Mouse (Mus musculus) kidney, postnatal 25 days (tissue): Measurements from ENCODE around the gene Mtmr3.
A peak's percentile ranks its signal among the peaks of the same experiment; 100 is the strongest.

Source experiments
- DNase-seq, 2 experiments: peaks; one replicate each; pipeline ENCODE4 v3.0.0; 2021; ENCODE audit warnings: mixed read lengths in 2 of 2

Mtmr3 gene

DNA sequence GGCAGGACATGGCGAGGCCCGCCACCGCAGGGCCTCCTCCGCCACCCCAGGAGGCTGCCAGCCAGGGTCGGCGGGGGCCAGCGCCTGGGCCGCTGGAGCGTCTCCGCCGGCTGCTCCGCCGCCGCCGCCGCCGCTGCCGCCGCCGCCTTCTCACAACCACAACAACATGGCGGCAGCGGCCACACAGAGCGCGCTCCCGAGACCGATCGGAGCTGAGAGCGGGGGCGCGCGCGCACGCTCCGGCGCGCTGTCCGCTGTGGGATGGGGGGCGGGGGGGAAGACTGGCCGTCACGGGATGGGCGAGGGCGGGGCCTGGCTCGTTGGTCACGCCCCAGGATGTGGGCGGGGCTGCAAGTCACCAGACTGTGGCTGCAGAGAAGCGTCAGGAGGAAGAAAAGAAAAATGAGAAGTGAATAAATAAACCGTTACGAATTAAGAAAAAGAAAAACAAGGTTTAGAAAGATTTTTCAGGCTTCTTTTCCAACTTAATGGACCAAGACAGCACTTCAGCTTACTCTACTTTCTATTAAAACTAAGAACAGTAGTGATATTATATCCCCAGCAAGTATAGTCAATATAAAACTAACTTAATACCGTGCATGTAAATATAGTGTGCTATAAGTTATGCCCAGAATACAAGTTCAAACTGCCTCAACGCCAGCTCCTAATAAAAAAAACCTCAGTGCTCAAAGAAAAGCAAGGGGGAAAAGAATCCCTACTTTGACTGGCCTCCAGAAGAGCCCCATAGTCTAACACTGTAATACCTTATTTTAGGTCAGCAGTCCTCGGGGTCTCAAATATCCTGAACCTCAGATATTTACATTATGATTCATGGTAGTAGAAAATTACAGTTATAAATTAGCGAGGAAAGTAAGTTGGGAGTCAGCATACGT lies at the start of gene Mtmr3:
TSS of gene Mtmr3 (minus strand) at position 256 of the 893 bp plus-strand sequence.
- DNase-seq = peak; percentile 98

DNA sequence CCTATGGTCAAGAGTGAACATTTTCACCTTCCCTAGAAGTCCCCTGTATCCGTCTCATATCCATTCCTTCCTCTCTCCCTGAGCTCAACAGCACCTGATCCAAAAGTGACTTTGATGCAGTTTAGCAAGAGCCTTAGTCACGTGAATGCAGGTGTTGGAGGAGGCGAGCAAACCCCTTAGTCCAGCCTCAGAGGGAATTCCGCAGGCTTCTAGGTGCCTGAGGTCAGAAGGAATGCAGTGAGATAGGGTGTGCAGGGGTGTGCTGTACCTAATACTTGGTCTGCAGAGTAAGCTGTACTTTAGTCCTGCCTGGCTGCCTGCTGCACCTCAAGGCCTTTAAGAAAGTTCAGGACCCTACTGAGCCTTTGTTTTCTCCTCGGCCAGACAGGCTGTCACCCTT lies 49.1 kb upstream of the Mtmr3 start:
- DNase-seq = no peak

DNA sequence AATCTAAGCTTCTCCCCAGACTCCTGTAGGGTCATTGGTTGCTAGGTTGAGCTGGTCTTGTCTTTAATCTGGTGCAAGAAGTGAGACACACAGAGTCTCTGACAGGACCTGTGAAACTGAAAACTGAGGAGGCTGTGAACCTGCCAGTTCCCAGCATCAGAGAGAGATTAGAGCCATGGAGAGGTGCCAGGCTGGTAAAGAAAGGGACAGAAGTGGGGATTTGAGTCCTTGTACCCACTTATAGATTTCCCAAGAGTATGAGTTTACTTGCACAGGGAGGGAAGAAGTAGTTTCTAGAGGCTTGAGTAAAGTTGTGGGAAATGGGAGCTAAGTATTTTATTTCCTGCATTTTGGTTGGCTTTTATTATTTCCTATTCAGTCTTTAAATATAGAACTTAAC lies 46.5 kb upstream of the Mtmr3 start:
- no peak for DNase-seq

DNA sequence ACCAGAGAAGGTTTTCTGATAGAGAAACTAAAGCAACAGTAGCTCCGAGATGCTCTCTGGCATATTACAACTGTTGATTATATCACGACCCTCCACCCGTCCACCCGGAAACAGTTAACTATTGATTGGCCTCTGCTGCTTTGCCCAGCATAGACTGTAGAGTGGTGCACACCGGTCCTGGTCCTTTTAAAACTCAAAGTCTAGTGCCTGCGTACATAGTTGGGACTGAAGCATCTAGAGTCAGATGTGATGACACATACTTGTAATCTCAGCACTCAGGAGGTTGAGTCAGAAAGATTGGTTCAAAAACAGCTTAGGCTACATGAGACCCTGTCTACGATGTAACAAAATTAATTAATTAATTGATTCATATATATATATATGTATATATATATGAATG lies 43.6 kb upstream of the Mtmr3 start:
- DNase-seq = no peak

DNA sequence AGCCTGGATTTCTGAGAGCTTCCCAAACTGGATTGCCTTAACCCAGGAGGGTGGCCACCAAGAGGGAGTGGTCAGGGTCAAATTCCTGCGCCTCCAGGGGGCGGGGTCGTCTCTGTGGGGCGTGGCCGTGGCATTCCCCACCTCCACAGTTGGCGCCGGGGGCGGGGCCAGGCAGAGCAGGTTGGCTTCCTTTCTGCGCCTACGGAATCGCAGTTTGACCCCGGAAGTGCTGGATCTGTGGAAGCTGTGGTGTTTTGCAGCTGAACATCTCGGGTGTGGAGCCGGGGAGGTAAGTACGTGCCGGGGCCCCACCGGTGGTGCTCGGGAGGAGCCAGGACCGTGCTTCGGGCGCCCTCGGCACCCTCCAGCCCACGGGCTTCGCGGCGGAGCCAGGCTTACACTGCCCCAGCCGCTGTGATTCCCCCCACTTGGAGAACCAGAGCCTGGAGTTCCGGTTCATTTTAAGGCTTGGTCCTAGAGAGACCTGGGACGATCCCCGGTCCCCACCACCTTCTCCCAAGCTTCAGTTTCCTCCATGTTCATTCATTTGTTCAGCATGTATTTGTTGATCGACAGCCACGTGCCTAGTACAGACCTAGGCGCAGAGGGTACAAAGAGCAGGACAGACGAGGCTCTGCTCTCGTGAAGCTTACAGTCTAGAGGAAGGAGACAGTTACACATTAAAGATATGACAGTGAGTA lies 43.0 kb upstream of the Mtmr3 start, which contains the start of gene Ascc2:
TSS of gene Ascc2 (plus strand) at position 214 of the 701 bp plus-strand sequence.
- peak; percentile 98 to 99 for DNase-seq

DNA sequence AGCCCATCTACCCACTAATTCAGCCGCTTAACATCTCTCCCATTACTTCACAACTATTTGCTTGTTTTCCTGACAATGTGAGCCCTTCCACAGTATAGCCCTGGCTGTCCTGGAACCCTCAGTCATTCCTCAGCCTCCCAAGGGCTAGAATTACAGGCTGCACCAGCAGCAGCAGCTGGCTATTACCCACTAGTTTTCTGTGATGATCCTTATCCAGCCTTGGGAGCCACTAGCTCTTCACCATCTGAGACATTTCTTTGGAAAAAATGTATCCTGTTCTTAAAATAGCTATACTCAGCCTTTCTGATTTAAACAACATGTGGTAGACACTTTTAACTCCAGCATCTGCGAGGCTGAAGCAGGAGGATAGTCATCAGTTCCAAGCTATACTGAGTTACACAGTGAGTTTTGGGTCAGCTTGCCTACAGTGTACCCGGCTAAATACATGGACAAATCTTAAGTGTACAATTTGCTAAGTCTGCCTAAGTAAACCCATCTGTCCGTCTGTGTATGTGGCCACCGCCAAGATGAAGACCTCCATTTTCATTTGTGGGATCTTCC lies 42.2 kb upstream of the Mtmr3 start:
- no peak for DNase-seq

DNA sequence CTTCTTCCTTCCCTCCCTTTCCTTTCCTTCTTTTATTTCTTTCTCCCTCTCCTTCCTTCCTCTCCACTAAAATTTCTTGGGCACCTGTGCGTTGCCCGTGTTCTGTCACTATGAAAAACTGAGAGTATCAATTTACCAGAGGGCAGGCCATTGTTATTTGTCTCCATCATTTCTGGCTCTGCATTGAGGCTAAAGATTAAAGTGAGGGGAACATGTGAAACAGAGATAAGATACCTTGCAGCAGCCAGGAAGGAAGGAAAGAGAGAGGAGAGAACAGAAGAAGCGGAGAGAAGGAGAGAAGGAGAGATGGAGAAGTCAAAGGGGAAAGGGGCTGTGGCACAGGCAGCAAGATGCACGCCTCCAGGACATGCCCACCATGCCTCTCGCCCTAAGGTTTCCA lies 39.7 kb upstream of the Mtmr3 start:
- no peak for DNase-seq

DNA sequence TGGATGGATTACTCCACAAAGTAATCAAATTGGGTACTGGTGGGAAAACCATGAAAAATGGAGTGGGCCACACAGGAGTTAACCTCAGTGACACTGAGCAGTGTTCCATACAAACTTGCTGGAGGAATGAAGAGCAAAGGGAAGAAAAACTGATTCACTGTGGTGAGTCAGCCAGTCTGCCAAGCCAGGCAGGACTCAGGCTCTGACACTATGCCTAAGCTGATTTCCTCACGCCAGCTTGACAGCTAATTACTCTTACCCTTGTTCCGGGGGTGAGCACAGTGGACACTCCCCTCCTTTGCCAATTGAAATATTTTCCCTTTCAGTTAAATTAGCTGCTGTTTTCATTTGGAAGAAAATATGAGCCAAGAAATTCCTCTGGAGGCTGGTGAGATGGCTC lies 38.8 kb upstream of the Mtmr3 start:
- DNase-seq = no peak

DNA sequence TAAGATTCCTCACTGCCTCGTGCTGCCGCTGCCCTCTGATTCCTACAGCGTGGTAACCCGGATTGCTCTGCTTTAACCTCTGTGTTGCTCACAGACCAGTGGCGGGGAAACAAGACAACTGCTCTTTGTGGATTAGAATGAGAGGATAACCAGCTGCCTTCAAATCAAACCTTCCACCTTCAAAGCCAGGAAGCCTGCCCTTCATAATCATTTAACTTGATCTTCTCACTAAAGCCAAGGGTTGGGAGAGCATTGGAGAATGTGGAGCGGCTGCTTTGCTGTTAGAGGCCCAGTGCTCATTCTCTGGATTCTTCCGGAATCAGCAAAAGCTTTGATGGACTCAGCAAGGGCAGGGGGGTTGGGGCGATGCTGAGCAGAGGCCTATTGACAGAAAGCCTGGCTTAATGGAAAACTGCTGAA lies 35.2 kb upstream of the Mtmr3 start:
- peak; percentile 55 to 82 for DNase-seq

DNA sequence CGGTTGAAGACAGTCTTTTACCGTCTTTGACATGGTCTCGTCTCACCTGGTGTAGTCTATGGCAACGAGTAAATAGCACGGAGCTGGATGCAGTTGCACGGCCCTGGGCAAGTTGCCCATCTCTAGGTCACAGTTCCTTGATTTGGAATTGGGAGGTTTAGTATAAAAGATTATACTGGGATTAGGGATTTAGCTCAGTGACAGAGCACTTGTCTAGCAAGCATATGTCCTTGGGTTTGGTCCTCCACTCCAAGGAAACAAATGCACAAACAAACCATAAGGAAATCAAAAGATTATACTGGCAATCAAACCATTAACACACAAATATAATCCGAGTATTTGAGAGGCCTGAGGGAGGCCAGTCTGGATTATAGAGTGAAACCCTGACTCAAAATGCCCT lies 33.0 kb upstream of the Mtmr3 start:
- peak; percentile 46 to 47 for DNase-seq

DNA sequence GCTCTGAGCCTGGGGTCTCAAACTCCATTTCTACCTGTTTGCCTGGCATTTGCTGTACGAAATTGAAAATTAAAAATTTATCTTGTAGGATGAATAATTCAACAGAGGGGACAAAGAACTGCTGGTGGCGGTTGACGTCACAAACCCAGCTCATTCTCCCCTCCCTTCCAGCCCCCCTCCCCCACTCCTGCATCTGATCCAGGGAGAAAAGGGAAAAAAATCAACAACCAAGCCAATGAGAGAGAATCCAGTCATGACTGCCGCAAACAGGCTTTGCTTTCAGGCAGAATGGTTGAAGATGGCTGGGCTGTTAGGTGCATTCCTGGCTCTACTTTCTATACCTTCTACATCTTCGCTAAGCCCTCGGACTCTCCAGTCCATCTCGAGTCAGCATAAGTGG lies 31.3 kb upstream of the Mtmr3 start:
- no peak for DNase-seq

DNA sequence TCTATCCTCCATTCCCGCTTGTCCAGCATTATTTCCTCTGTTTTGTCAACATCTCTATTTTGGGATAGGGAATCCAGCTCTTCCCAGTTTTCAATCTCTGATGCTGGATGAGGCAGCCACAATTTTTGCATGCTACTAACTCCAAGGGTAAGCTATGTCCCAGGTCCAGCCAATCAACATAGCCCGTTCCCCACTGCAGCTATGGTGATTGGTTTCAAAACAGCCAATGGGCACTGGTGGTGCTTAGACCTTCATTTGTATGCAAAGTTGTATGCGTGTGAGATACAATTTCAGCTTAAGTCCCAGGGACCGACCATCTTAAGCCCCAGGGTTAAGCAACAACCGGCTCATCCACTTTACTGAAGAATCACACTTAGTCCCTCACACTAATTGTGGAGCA lies 28.3 kb upstream of the Mtmr3 start:
- no peak for DNase-seq

DNA sequence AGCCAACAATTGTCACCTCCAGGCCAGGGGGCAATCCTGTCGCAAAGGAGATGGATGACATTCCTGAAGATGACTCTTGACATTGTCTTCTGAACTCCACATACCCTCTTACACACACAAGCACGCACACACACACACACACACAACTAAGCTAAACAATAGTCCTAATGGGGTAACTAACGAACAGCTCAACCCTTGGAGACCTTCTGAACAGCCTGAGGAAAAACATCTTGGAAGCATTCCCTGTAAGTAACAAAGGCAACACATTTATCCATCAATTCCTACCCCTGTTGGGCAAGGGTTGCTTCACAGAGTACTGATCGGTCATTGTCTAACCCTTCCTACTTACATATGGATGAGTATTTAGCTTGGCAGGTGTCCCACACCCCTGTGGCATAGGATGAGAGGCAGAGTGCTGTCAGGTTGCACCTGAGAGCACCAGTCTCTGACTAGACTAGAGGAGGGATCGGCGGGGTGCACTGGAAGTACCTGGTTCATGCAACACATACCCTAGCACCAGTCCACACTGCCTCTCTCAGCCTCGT lies 27.9 kb upstream of the Mtmr3 start:
- peak in 1 of 2 experiments; percentile 45 for DNase-seq

DNA sequence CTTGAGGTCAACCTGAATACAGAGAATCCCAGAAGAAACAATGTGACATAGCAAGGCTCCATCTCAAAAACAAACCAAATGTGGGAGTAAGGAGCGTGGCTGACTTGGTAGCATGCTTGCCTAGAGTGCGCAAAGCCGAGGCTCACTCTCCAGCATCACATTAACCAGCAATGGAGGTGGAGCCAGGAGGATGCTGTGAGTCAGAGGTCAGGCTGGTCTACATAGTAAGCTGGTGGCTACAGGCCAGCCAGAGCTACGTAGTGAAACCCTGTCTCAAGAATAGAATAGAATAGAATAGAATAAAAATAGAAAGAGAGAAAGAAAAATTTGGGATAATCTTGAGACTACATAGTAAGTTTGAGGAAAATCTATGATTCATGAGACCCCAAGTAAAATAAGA lies 27.2 kb upstream of the Mtmr3 start:
- peak in 1 of 2 experiments; percentile 30 for DNase-seq

DNA sequence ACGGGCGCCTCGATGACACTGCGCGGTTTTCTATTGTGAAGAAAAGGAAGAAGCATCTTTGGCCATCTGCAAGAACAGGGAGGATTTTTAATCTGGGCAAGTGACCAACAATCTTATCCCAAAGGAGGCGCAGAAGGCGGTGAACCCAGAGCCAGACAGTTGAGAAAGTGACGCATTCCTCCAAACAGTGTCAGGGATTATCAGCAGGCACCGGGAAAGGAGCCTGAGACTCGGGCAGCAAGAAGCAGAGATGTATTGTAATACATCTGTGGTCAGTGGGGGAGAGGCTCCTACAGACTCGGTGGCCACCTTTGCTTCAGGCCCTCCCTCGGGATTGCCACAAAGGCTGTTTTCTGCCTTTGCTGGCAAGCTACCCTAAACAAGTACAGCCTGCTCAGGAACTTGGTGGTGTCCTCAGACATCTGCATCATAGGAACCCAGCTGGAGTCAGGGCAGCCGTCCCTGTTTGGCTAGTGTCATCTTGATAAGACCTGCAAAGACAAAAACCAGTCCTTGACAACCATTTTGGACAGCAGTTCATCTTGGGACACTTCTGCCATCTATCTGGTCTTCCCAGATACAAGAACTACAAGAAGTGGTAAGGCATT lies 25.9 kb upstream of the Mtmr3 start:
- no peak for DNase-seq

DNA sequence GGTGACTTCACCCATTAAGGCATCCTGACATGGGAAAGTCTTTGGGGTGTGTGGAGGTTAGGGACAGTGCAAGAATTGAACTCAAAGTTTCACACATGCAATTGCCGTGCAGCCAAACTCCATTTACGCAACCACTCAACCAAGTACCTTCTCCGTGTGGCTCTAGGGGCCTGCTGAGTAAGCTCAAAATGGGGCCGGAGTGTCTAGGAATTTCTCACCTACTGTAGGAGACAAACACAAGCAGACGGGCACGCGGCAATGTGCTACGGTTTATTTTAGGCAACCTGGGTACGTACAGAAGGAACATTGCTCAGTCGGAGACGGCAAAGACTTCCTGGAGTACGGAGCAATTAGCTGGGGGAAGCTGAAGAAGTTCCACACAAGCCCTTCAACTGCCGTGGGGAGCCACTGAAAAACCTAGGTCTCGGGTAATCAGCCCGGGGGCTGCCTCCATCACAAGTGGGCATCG lies 25.4 kb upstream of the Mtmr3 start, which contains the start of gene Gm11032:
TSS of gene Gm11032 (plus strand) at position 51 of the 469 bp plus-strand sequence.
- DNase-seq = no peak

DNA sequence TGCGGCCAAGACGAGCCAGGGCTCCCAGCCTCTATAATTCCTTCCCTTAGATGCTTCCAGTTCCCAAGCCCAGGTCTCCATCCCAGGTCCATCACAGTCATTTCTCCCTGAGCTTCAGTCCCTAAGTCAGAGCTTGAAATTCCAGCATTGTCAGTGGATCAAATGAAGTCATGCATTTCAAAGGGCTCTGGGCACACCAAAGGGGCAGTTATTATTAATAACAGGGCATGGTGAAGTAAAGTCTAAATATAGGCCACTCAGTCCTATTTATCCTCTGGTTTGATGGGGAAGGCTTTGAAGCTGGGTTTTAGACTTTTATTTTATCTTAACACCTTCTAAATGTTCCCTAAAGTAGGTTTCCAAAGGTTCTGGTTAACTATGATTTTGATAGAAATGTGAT lies 17.2 kb upstream of the Mtmr3 start:
- DNase-seq = no peak

DNA sequence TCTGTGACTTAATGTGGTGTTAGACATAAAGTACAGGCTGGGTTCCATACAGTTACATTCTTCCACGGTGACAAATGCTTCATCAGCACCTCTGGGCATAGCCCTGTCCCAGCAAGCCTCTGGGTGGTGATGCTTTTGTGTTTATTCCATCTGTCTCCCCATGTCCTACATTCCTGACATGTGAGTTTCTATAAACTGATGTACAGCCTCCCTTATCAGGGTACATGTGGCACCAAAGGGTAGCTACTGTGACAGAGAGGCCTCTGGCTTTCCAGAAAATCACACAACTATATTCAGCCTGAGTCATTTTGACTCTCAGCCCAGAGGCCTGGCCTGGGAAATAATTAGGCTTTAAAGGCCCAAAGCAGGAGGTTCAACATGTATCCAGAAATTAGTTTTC lies 11.9 kb upstream of the Mtmr3 start:
- no peak for DNase-seq

DNA sequence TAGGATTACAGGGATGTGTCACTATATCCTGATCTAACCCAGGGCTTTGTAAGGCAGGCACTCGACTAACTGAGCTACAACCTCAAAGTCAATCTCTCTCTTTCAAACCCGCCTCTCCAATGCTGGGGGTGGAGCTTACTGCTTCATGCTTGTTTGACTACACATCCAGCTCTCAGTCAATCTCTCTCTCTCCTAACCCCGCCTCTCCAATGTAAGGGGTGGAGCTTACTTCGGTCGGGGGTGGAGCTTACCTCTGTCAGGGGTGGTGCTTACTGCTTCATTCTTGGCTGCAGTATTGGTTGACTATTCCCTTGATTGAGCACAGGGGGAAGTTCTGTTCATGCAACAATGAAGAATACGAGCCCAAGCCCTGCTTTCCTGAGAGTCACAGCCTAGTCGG lies 10.8 kb upstream of the Mtmr3 start:
- DNase-seq = peak; percentile 30 to 40

DNA sequence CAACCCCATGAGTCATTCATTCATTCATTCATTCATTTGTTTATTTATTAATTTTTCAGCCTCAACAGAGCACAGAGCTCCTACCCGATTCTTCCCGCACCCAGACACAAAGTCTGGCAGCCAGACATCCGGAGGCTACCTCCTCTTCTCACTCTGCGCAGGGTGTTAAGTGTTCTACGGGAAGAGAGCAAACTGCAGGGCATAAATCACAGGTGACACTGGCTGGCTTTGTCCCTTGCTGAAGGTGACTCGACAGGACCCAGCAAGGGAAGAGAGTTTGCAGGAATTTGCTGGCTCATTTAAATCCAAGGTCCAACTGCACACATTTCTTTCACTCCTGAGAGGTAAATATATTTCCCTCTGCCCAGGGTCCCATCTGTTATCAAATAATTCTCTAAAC lies 9.8 kb upstream of the Mtmr3 start:
- peak; percentile 34 to 70 for DNase-seq

DNA sequence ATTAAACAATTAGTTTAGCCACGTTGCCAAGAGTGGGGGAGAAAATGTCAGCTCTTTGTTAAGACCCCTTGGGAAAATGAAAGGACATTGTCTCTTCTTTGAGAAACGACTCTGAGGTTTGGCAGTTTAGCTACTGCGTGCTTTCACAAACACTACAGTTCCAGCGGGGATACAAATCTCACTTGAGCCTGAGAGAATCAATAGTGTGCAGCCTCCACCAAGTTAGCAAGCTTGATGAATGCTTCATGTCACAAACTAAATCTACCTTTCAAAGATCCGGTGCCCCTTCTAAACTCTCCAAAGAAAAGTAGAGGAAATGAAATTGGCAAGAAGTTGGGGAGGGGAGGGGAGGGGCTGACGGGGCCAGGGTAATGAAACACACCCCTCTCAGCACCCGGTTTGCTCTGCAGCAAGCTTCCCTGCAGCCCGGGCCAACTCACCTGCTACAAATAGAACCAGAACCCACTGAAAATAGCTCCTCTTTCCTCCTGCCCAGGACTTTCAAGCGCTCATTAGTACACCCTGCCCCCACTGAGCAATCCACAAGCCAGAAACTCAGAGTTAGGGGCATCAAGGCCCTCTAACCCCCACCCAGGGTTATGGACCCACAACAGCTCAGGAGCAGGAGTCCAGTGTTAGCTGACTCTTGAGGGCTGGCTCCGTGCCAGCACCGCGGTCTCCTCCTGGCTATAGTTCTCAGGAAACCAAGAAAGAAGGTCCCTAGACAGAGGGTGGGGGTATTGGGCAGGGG lies 8.2 kb upstream of the Mtmr3 start:
- DNase-seq = peak; percentile 53 to 70

DNA sequence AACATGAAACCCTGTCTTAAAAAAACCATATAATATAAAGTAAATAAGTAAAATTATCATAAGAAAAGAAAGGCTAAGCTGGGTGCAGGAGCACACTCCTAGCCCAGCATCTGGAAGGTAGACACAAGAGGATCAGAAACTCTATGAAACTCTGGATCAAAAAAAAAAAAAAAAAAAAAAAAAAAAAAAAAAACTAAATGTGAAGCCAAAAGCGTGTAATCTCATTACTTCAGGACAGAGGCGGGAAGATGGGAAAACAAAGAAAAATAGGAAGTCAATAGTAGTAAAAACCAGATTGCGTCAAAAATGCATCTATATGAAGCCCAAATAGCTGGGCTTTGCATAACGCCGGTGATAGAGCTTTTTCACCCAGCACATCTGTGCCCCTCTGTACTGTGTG lies 7.2 kb upstream of the Mtmr3 start:
- DNase-seq = no peak
